Mouse (Mus musculus): ENCODE measurements around the gene Npm3. TPM values are rescaled to one million over a fixed set of nuclear protein-coding genes. Genes with fewer than 3 reads are reported as not detected.

Npm3 gene
- total RNA-seq, 2 experiments from 2014 or later = 16.9 TPM

DNA sequence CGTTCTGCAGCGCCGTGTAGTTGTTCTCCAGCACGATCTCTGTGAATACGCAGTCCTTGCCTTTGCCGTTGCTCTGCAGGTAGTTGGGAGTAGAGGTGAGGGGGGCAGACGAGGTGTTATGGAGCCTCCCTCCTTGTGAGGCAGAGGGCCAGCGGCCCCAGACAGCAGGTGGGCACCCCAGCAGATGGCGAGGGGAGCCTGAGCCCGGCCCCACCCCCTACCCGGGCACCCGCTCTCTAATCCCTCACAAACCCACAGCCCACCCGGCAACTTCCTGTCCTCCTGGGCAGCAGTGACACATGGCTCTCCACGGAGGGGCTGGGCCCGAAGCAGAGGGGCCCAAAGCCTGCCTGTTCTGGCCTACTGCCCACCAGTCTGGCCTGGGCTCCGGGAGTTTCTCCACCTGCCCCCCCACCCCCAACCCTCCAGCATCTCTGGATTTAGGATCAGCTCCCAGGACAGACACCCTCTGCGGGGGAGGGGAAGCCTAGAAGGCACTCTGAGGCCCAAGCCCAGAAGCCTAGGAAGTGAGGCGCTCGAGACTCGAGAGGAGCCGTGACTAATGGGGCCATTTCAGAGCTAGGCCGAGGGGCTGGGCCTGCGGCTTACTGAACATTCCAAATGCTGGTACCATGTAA, 12.1 kb downstream of the Npm3 start:
- no peak for DNase-seq (ENCODE audit: low spot score)
- intact Hi-C loops (cut with DNase I) = no loop called here

DNA sequence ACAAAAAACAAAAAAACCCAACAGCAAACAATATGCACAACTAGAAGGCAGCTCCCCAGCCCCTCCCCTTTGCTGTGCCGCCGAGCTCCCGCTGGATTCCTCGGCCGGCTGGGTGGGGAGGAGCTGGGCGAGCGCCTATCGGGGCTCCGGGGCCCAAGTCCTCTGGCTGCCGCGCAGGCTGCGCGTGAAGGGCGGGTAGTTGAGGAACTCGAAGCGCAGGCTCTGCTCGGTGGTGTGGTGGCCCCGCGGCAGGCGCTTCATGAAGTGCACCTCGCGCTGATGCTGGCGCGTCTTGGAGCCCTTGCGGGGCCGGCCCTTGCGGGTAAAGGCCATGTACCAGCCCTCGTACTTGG, 12.6 kb downstream of the Npm3 start:
- intact Hi-C loops (cut with DNase I) = no loop called here
- no peak for DNase-seq (ENCODE audit: low spot score)

DNA sequence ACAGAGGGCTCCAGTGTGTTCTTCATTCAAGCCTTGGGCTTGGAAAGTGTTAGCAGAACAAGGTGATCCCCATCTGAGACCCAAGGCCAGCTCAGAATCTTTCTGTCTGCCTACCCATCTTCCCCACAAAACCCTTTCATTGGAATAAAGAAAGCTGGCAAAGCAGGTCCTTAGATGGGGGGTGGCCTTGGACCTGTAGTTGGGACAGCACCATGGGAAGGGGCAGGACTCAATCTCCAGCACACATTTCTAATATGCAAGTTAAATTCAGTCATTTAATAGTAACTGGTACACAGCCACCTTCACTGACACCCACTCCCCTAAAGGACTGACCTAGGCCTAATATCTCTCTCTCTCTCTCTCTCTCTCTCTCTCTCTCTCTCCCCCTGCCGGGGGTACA, 13.2 kb downstream of the Npm3 start:
- no peak for DNase-seq (ENCODE audit: low spot score)
- intact Hi-C loops (cut with DNase I) = no loop called here

DNA sequence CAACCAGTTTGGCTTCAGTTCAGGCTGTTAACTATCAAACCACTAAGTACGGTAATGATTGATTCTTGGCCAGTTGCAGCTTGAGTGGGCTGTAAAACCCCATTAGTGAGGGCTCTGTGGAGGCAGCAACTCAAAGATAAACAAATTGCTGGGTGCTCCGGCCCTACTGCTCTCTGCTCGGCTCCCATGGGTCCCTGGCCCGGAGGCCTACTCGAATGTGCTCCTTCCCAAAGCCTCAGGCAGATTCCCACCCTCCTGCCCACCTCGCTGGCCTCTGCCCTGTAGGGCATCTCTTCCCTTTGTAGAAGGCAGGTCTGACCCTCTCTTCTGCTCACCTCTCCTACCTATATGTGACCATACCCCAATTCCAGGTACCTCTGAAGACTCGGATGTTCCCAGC, 14.6 kb downstream of the Npm3 start:
- no peak for DNase-seq (ENCODE audit: low spot score)
- intact Hi-C loops (cut with DNase I) = no loop called here

DNA sequence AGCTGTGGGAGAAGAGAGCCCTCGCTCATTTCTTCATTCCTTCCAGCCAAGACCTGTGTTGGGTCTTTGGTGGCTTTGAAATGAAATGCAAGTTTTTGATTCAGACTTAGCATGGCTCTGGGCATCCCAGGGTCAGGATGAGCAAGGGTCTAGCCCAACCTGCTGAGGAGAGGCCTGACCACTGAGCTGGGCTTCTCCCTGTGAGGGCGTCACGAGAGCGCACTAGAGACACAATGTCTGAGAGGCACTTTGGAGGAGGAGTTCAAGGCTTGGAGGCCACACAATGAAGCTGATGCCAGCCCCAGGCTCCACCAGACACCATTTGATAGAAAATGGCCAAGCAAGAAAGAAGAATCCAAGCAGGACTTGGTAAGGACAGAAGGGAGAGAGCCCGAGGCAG, 15.2 kb downstream of the Npm3 start:
- intact Hi-C loops (cut with DNase I) = no loop called here

DNA sequence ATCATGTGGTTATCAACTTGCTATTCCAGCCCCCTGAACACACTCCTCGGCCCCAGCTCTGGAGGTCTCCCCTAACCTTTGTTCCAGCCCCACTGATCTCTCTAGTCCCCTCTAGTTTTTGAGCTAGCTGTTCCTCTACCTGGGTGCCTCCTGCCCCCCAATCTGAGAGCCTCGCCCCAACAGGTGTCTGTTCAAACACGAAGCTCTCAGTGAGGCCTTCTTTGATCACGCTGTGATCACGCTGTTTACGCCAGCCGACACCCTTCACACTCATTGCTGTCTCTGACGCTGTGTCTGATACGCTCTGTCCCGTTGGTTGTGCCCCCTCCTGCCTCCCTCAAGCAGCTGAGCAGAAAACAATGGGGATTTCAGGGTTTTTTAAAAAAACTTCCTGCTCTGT, 15.8 kb downstream of the Npm3 start:
- intact Hi-C loops (cut with DNase I) = no loop called here
- DNase-seq (ENCODE audit: low spot score) = no peak

More for the DNA sequence above, 15.2 kb downstream of the Npm3 start:
- DNase-seq (ENCODE audit: low spot score) = no peak

DNA sequence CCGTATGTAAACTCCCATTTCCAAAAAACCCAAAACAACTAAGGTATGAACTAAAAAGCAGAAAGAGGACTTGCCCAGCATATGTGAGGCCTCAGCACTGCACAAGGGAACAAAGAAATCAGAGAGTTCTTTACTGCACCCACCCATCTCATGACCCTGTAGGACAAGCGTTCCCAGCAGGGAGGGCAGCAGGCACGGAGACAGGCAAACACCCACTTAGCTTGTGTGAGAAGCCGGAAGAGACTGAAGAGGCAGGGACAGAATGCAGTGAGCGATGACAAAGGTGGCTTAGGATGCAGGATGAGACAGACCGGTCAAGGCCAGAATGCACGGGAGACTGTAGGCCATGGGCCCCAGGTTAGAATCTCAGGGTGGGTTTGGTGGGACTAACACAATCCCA, 17.7 kb downstream of the Npm3 start:
- no peak for DNase-seq (ENCODE audit: low spot score)
- intact Hi-C loops (cut with DNase I) = no loop called here

DNA sequence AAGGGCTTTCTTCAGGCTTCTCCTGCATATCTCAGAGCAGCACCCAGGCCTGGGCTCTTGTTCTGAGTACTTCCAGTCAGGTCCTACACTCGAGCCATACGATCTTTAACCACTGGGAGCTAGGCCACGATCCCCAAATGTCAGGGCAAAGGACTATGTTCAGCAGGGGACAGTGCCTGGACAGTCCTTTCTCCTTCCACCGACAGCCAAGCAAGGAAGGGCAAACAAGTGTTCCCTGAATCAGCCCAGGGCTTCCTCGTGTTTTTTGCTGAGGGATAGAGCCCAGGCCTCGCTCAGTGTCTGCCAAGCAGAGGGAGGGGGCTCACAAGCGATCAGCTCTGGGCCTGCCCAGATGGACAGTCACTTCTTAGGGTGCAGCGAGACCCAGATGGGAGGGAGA, 19.3 kb downstream of the Npm3 start:
- intact Hi-C loops (cut with DNase I) = no loop called here
- DNase-seq (ENCODE audit: low spot score) = no peak

DNA sequence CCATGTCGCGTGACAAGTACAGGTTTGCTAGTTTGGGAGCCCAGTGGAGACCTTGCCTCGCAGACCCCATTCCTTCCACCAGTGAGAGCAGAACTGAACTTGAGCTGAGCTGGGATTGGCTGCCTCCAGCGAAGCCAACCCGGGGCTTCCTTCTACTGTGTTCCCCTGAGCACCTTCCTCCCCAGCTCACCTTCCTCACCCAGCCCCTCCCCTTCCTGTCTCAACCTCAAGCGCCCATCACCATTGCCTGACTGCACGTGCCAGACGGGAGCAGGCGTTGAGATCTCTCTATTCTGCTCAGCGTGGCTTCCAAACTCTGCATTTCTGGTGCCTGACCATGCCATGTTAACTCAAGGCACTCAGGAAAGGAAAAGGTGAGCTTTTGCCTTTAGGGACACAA, 22.2 kb downstream of the Npm3 start:
- DNase-seq (ENCODE audit: low spot score) = no peak
- intact Hi-C loops (cut with DNase I) = no loop called here

DNA sequence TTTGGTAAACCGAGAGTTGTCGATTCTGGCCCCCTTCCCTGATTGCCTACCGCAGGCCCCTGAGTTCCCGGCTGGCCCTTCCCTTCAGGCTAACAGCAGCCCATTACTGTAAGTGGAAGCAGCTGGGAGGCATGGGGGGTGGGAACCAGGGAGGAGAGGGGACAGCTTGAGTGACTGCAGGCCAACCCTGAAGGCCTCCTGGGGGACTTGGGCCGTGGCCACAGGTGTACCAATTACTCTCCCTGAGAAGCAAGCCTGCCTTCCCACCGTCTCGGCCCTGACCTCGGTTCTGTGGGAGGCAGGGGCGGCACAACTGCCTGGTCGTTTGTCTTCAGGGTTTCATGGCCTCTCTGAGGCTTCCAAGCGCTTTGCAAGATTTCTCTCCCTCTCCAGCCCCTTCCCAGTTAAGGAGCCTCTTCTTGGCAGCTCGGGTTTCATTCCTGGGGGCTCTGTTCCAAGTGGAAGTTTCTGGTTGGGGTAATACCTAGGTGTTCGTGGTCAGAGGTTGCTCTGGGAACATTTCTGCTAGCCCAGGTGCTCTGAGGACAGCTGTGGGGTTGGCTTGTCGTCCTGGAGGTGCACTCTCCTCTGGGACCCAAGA, 23.6 kb downstream of the Npm3 start:
- no peak for DNase-seq (ENCODE audit: low spot score)
- intact Hi-C loops (cut with DNase I) = no loop called here

DNA sequence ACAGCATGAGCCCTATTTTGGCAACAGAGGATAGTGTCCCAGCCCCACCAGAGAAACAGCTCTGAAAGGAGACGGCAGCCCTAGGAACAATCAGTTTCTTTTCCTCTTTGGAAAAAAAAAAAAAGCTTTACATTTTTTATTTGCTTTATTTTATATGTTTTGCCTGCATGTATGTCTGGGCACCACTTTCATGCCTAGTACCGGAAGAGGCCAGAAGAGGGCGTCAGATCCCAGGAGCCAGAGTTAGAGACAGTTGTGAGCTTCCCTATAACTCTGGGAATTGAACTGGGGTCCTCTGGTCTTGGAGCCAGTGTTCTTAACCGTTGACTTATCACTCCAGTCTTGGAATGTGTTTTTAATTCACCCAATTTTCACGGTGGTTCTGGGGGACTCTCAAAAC, 27.2 kb downstream of the Npm3 start:
- intact Hi-C loops (cut with DNase I) = no loop called here
- DNase-seq (ENCODE audit: low spot score) = no peak

DNA sequence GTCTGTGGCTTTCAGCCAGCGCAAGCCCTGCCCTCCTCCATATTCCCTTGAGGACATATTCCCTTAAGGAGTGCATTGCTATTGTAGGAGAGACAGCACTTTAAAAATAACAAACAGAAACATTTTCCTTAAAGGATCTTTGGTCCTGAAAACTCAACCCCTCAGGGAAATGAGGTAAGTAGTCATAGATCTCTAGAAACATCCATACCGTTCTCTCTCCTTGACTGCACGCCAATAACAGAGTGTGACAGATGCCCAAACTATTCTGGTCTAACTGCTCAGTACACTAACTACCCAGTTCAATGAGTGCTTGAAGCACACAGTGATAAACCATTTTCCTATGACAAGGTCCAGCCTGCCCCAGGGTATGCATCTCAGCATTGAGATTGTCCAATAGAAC, 31.1 kb downstream of the Npm3 start:
- intact Hi-C loops (cut with DNase I) = no loop called here

DNA sequence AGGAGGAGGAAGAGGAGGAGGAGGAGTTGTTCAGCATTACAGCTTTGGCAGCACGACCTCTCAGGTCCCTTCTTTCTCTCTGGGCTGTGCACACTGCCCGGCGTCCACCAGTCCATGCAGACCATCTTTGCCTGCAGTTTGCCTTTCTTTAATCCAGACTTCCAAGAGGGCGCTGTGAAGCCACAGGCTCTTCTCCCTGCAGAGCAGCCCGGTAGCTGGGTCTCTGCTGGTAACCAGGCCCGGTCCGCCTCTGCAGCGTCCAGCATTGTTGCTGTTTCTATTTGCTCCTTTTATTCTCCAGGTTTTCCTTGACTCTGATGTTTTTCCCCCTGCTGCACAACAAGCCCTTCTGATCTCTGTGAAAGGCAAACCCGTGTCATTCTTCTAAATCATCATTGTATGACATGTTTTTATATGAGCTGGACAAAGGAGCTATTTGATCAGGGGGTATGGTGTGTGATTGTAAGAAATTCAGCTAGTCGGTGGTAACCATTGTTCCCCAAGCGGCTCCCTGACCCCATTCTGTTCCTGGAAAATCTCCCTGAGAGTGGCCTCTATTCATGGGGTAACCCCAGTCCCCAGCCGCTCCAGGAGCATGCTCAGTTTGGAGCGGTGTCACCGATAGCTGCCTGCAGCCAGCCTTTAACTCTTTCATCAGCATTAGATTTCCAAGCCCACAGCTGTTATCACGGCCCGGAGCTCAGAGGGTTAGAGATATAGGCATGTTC, 31.7 kb downstream of the Npm3 start:
- DNase-seq (ENCODE audit: low spot score) = no peak
- intact Hi-C loops (cut with DNase I) = no loop called here

More for the DNA sequence above, 31.1 kb downstream of the Npm3 start:
- no peak for DNase-seq (ENCODE audit: low spot score)

DNA sequence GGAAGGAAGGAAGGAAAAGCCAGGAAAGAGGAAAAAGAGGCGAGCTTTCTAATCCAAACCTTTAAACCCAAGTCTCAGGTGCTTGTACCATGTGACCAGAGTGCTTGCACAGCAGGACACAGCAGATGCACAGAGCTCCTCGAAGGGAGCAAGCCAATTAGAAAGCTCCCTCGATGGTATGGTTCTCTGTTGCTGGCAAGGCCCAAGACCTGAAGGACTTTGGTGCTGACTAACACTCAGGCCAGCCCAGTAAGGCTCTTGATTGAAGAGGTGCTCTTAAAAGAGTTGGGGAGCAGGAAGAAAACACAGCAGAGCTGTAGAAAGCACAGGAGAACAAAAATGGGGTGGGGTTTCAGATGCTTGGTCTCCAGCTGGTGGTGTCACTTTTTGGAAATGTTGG, 40.7 kb downstream of the Npm3 start:
- intact Hi-C loops (cut with DNase I) = no loop called here
- no peak for DNase-seq (ENCODE audit: low spot score)

Other genes starting within 250 kb of the Npm3 start
- gene Poll, start 189.1 kb downstream of the Npm3 start, total RNA-seq (2021) = 10 to 100 TPM in 1 of 2 experiments, 1 to 10 TPM in 1; 9.3 to 10.2 TPM
- 10 to 100 TPM; 19.5 to 21.5 TPM for gene Gm17018, start 189.0 kb downstream of the Npm3 start, total RNA-seq (2021)
- 10 to 100 TPM; 29.7 to 30.4 TPM for gene Fbxw4, start 89.3 kb downstream of the Npm3 start, total RNA-seq (2021)
- gene Fgf8, start 6.7 kb downstream of the Npm3 start, total RNA-seq (2021) = not detected
- gene Mgea5, start 34.2 kb upstream of the Npm3 start, total RNA-seq (2021) = 10 to 100 TPM; 61.6 to 71.0 TPM
- gene Kcnip2, start 66.5 kb upstream of the Npm3 start, total RNA-seq (2021) = 100 to 1,000 TPM; 205 to 217 TPM
- gene Armh3, start 248.9 kb upstream of the Npm3 start, total RNA-seq (2021) = 10 to 100 TPM; 14.8 to 16.0 TPM

Measured in heart, postnatal 25 days (tissue).